Mouse (Mus musculus): ENCODE results near the gene Aox1.
A peak's percentile ranks its signal among the peaks of the same experiment; 100 is the strongest.

Gene Aox1

GRCm38 (mm10) chr1:58110241-58110640 lies 80.5 kb downstream of the Aox1 start:
- DNase-seq (ENCODE audit: low spot score), result no peak

- DNase-seq (ENCODE audit: low spot score), result peak; percentile 24
Observed at GRCm38 (mm10) chr1:58111315-58111714, 81.6 kb downstream of the Aox1 start.

GRCm38 (mm10) chr1:58112880-58113279 lies 83.1 kb downstream of the Aox1 start, which contains the start of gene Aox3:
Gene Aox3, plus strand, starts transcription at chr1:58113130.
- DNase-seq (ENCODE audit: low spot score), result peak; percentile 47

GRCm38 (mm10) chr1:58113441-58113840 lies 83.7 kb downstream of the Aox1 start:
- no peak for DNase-seq (ENCODE audit: low spot score)

- no peak for DNase-seq (ENCODE audit: low spot score)
Observed at GRCm38 (mm10) chr1:58114021-58114560, 84.4 kb downstream of the Aox1 start.

GRCm38 (mm10) chr1:58114666-58115375 lies 85.1 kb downstream of the Aox1 start:
- no peak for DNase-seq (ENCODE audit: low spot score)

GRCm38 (mm10) chr1:58118231-58118630 lies 88.5 kb downstream of the Aox1 start:
- no peak for DNase-seq (ENCODE audit: low spot score)

- DNase-seq (ENCODE audit: low spot score), result no peak
Observed at GRCm38 (mm10) chr1:58124901-58125300, 95.2 kb downstream of the Aox1 start.

- peak; percentile 73 for DNase-seq (ENCODE audit: low spot score)
Observed at GRCm38 (mm10) chr1:58137891-58138290, 108.2 kb downstream of the Aox1 start.

- DNase-seq (ENCODE audit: low spot score), result no peak
Observed at GRCm38 (mm10) chr1:58138986-58139385, 109.3 kb downstream of the Aox1 start.

- no peak for DNase-seq (ENCODE audit: low spot score)
Observed at GRCm38 (mm10) chr1:58140607-58141006, 110.9 kb downstream of the Aox1 start.

- peak; percentile 74 for DNase-seq (ENCODE audit: low spot score)
Observed at GRCm38 (mm10) chr1:58144384-58145069, 114.8 kb downstream of the Aox1 start.

GRCm38 (mm10) chr1:58146026-58146425 lies 116.3 kb downstream of the Aox1 start:
- DNase-seq (ENCODE audit: low spot score), result no peak

- no peak for DNase-seq (ENCODE audit: low spot score)
Observed at GRCm38 (mm10) chr1:58147776-58148175, 118.0 kb downstream of the Aox1 start.

- DNase-seq (ENCODE audit: low spot score), result no peak
Observed at GRCm38 (mm10) chr1:58152247-58152646, 122.5 kb downstream of the Aox1 start.

Data from adipocyte (in vitro differentiated cells).